In genomic region chr3:100681448-100682092, GRCm38 (mm10) we compare ENCODE assay signal across 8 mouse cellular contexts. TPM values are rescaled to one million over a fixed set of nuclear protein-coding genes. Genes with fewer than 3 reads are reported as not detected.
DNase-seq lines count a peak whose midpoint lies in the region; ATAC-seq lines count a peak whose summit lies in the region.

No protein-coding gene starts in this region.

- H3K9ac ChIP-seq in heart, embryonic 13.5 days = peak overlapping the region; percentile 71
- peak overlapping the region; percentile 51 for H3K9ac ChIP-seq in liver, embryonic 16.5 days (ENCODE audit: low read depth, low read length)
- H3K9ac ChIP-seq in stomach, embryonic 16.5 days (ENCODE audit: low read length) = 0 out of 2 replicates have a peak overlapping the region, but pooled peaks have one; percentile 4

- no peaks in the 10 kb centered on the region for H3K36me3 ChIP-seq in heart, embryonic 13.5 days
- H3K36me3 ChIP-seq in liver, embryonic 16.5 days (ENCODE audit: control insufficient read depth, insufficient read depth) = no peaks in the 10 kb centered on the region
- H3K36me3 ChIP-seq in stomach, embryonic 16.5 days (ENCODE audit: control insufficient read depth, insufficient read depth, low read length) = no peaks in the 10 kb centered on the region

- H3K4me2 ChIP-seq in heart, embryonic 13.5 days = peak overlapping the region; percentile 84
- H3K4me2 ChIP-seq in liver, embryonic 16.5 days (ENCODE audit: low read depth, low read length) = peak overlapping the region; percentile 70
- H3K4me2 ChIP-seq in stomach, embryonic 16.5 days (ENCODE audit: low read depth, low read length) = peak overlapping the region; percentile 93

- peaks cover 58% of the 10 kb centered on the region for H3K4me1 ChIP-seq in heart, embryonic 13.5 days
- peaks cover 17% of the 10 kb centered on the region for H3K4me1 ChIP-seq in liver, embryonic 16.5 days (ENCODE audit: control insufficient read depth, low read depth, low read length)
- H3K4me1 ChIP-seq in stomach, embryonic 16.5 days (ENCODE audit: control insufficient read depth, insufficient read depth, low read length) = peaks cover 23% of the 10 kb centered on the region

- H3K4me3 ChIP-seq in heart, embryonic 13.5 days = peak overlapping the region; percentile 94
- peak overlapping the region; percentile 48 for H3K4me3 ChIP-seq in liver, embryonic 16.5 days (ENCODE audit: low read depth, low read length)
- peak overlapping the region; percentile 28 for H3K4me3 ChIP-seq in stomach, embryonic 16.5 days (replicated peaks; ENCODE audit: low read length)

- WGBS in heart, embryonic 13.5 days = 17% methylated on average over 11 of the region's 11 CpGs
- 28% methylated on average over 11 of the region's 11 CpGs for WGBS in liver, embryonic 16.5 days (ENCODE audit: insufficient replicate concordance)
- 11% methylated on average over 11 of the region's 11 CpGs for WGBS in stomach, embryonic 16.5 days

- DNase-seq in 3T3-L1 (ENCODE audit: low read depth, low spot score) (peak; percentile 56), NIH3T3 (ENCODE audit: low read depth) (peak; percentile 46)
- no peak for DNase-seq in cerebellum, postnatal 4 days (ENCODE audit: low spot score in 2 of 2)
- no peak for DNase-seq in spleen, adult 12 weeks (ENCODE audit: low spot score)
- DNase-seq in gastrocnemius, postnatal 14 days = no peak

- intact Hi-C loops in gastrocnemius, postnatal 14 days (cut with DNase I; ENCODE audit: low total_unique reads) = no loop called here

- H3K27me3 ChIP-seq in heart, embryonic 13.5 days (replicated peaks) = no peaks in the 10 kb centered on the region
- no peaks in the 10 kb centered on the region for H3K27me3 ChIP-seq in liver, embryonic 16.5 days (ENCODE audit: control insufficient read depth, insufficient read depth, low read depth, low read length)
- no peaks in the 10 kb centered on the region for H3K27me3 ChIP-seq in stomach, embryonic 16.5 days (ENCODE audit: control insufficient read depth, insufficient read depth, low read length)

- no peaks in the 10 kb centered on the region for H3K9me3 ChIP-seq in heart, embryonic 13.5 days
- H3K9me3 ChIP-seq in liver, embryonic 16.5 days (replicated peaks; ENCODE audit: control insufficient read depth, low read length) = no peaks in the 10 kb centered on the region
- no peaks in the 10 kb centered on the region; the same call in 1 of the 2 replicates for H3K9me3 ChIP-seq in stomach, embryonic 16.5 days (replicated peaks; ENCODE audit: control insufficient read depth, low read length)

- H3K27ac ChIP-seq in heart, embryonic 13.5 days (replicated peaks) = peak overlapping the region; percentile 61
- peak overlapping the region; percentile 29; the same call in 1 of the 2 replicates for H3K27ac ChIP-seq in liver, embryonic 16.5 days (ENCODE audit: low read length)
- no peak overlapping the region for H3K27ac ChIP-seq in stomach, embryonic 16.5 days (ENCODE audit: low read length)

- no peak for ATAC-seq in heart, embryonic 13.5 days (ENCODE audit: extremely low read depth, insufficient number of reproducible peaks, low FRiP score, low TSS enrichment)
- no peak for ATAC-seq in liver, embryonic 16.5 days (ENCODE audit: low read depth)
- ATAC-seq in stomach, embryonic 16.5 days (ENCODE audit: insufficient read depth, low FRiP score) = no peak

RNA-seq across cellular contexts. Expression of gene Man1a2, which starts 3.7 kb away (rescaled TPM):
- polyA plus RNA-seq in heart, embryonic 13.5 days (2015; fragmentation: Nextera tagmentation; extraction: Ambion mirVana) = 46.7 and 54.2 TPM in 2 replicates
- polyA plus RNA-seq in liver, embryonic 16.5 days (2015; fragmentation: Nextera tagmentation; extraction: Ambion mirVana) = 20.5 and 21.2 TPM in 2 replicates
- polyA plus RNA-seq in stomach, embryonic 16.5 days (2015; fragmentation: Nextera tagmentation; extraction: Ambion mirVana) = 41.6 and 43.4 TPM in 2 replicates
- total RNA-seq in gastrocnemius, postnatal 14 days (2021) = 10 to 100 TPM; 30.7 to 32.7 TPM

Comparison
In these comparisons a context has a peak if more than half of its experiments do, and no peak if none do; other contexts are left out.
1. DNase-seq: peak in 3T3-L1 (single experiment) and NIH3T3 (single experiment); none in cerebellum, postnatal 4 days (0 of 2), spleen, adult 12 weeks (single experiment) and gastrocnemius, postnatal 14 days (single experiment).
2. H3K4me3 ChIP-seq: peak in every context shown above with its lines; median percentile 94 in heart, embryonic 13.5 days; 48 in liver, embryonic 16.5 days; 28 in stomach, embryonic 16.5 days.
3. H3K9ac ChIP-seq: peak in every context shown above with its lines; median percentile 71 in heart, embryonic 13.5 days; 51 in liver, embryonic 16.5 days; 4 in stomach, embryonic 16.5 days.
4. Peak in every context shown above with its lines, with median percentiles within 50 percentile points of each other: H3K4me2 ChIP-seq.